Mouse (Mus musculus) ES-E14 (cell line): ENCODE measurements around the gene Rnd3. TPM values are rescaled to one million over a fixed set of nuclear protein-coding genes. Genes with fewer than 3 reads are reported as not detected.

Experiments
- DNase-seq: peaks from one replicate; pipeline ENCODE4 v3.0.0-alpha.2; 2013; ENCODE audit warnings: low read depth, low spot score
- H3K27ac ChIP-seq: 2 replicates; pipeline ENCODE4 v1.5.1; 2012; ENCODE audit warnings: low read depth, mild to moderate bottlenecking, low read length, moderate library complexity, mixed read lengths; ENCODE audit not compliant: poor library complexity, insufficient read depth, severe bottlenecking
- H3K36me3 ChIP-seq: 2 replicates; pipeline ENCODE4 v1.6.1; 2012; ENCODE audit warnings: mild to moderate bottlenecking, low read length, moderate library complexity, mixed read lengths; ENCODE audit not compliant: control insufficient read depth, poor library complexity, insufficient read depth, severe bottlenecking
- H3K4me1 ChIP-seq, 2 experiments: fragments of 150-350 bp in 1 of 2; sonication (generic) in 1 of 2; 2 replicates each; pipeline ENCODE4 v1.6.1; 2012; ENCODE audit warnings: low read length in 2 of 2, mild to moderate bottlenecking in 1 of 2, mixed read lengths in 1 of 2; ENCODE audit not compliant: control insufficient read depth in 2 of 2, insufficient read depth in 2 of 2, poor library complexity in 1 of 2
- H3K4me3 ChIP-seq, 2 experiments: fragments of 150-350 bp in 1 of 2; sonication (generic) in 1 of 2; 2 replicates each; pipeline ENCODE4 v1.5.1; 2012; ENCODE audit warnings: low read length in 2 of 2, low read depth in 1 of 2, mild to moderate bottlenecking in 1 of 2, mixed read lengths in 1 of 2; ENCODE audit not compliant: insufficient read depth in 1 of 2, poor library complexity in 1 of 2, severe bottlenecking in 1 of 2
- H3K9ac ChIP-seq: 2 replicates; pipeline ENCODE4 v1.6.1; 2012; ENCODE audit warnings: low read depth, mild to moderate bottlenecking, low read length, mixed read lengths; ENCODE audit not compliant: poor library complexity, insufficient read depth, severe bottlenecking
- H3K9me3 ChIP-seq: fragments of 150-350 bp; sonication (generic); 2 replicates; pipeline ENCODE4 v1.6.1; 2012; ENCODE audit warnings: low read depth, mild to moderate bottlenecking, low read length; ENCODE audit not compliant: control insufficient read depth, insufficient read depth
- CHD2 ChIP-seq: IDR thresholded peaks from 2 replicates; pipeline ENCODE4 v1.6.1; 2014; ENCODE audit warnings: mild to moderate bottlenecking, low read depth, low read length, inconsistent platforms
- HCFC1 ChIP-seq: IDR thresholded peaks from 2 replicates; pipeline ENCODE4 v1.6.1; 2012; ENCODE audit warnings: low read length, inconsistent platforms, borderline replicate concordance; ENCODE audit not compliant: insufficient read depth
- MAFK ChIP-seq: IDR thresholded peaks from 2 replicates; pipeline ENCODE4 v1.6.1; 2014; ENCODE audit warnings: mild to moderate bottlenecking, low read depth, low read length, inconsistent platforms; ENCODE audit not compliant: insufficient read depth
- ZC3H11A ChIP-seq: IDR thresholded peaks from 2 replicates; pipeline ENCODE4 v1.6.1; 2012; ENCODE audit warnings: low read depth, mild to moderate bottlenecking, inconsistent platforms, low read length, borderline replicate concordance
- ZNF384 ChIP-seq: IDR thresholded peaks from 2 replicates; pipeline ENCODE4 v1.6.1; 2012; ENCODE audit warnings: low read depth, low read length, inconsistent platforms
- in situ Hi-C, 2 experiments: fragments of 600-800 bp; cut with MboI; formaldehyde crosslinking; loops; one replicate each; pipeline ENCODE4 v1.15.1; 2025; ENCODE audit warnings: low sequenced_read_pairs in 2 of 2, inconsistent platforms in 1 of 2; ENCODE audit not compliant: unreplicated experiment in 2 of 2
- total RNA-seq: library from RNA; depleted of rRNA; stranded (reverse); fragments of 300-350 nt; gene quantifications from 2 replicates; pipeline ENCODE4 v1.2.3, GENCODE M21; 2012

Rnd3 gene
- total RNA-seq, 1 experiment: 28.8 TPM

GRCm38 (mm10) chr2:51087307-51088122 is 61.4 kb downstream of the Rnd3 start:
- Histone ChIP-seq H3K4me3 (no peak overlapping the region), H3K27ac (no peak overlapping the region), H3K9me3 (no peaks in the 10 kb centered on the region), H3K4me1 (peaks cover 6 to 16% of the 10 kb centered on the region in 2 experiments; a peak in 3 of 4 replicates), H3K36me3 (no peaks in the 10 kb centered on the region), H3K9ac (no peak overlapping the region)
- no peak for DNase-seq
- TF ChIP-seq MAFK: no peak
- no peak for TF ChIP-seq ZNF384
- no peak for TF ChIP-seq CHD2
- TF ChIP-seq ZC3H11A: no peak
- no peak for TF ChIP-seq HCFC1
- in situ Hi-C loops: no loop called here

DNA sequence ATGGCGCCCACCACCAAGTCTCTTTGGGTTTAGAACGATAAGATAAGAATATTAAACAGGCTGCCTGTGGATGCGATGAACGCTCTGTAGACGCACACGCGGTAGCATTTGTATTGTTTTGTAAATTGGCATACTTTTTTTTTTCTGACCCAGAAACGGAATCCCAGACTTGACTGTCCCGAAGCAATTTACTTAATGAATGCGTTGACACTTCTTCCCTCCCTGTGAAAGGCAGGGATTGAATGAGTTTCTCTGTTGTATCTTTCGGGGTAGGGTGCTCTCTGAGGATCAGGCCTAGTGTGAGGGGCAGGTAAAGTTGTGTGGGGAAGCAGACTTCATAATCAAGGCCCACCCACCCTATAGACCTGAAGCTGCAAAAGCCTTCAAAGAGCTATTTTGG is 63.8 kb downstream of the Rnd3 start:
- TF ChIP-seq CHD2 (no peak), HCFC1 (no peak), MAFK (no peak), ZC3H11A (no peak), ZNF384 (no peak; the same call in 1 of the 2 replicates)
- H3K36me3 ChIP-seq: no peaks in the 10 kb centered on the region
- H3K4me1 ChIP-seq: peaks cover 8 to 16% of the 10 kb centered on the region in 2 experiments; a peak in 3 of 4 replicates
- DNase-seq: no peak
- no peak overlapping the region for H3K27ac ChIP-seq
- no peaks in the 10 kb centered on the region for H3K9me3 ChIP-seq
- H3K4me3 ChIP-seq: no peak overlapping the region
- no peak overlapping the region for H3K9ac ChIP-seq
- in situ Hi-C loops: no loop called here

- Histone ChIP-seq H3K9ac (no peak overlapping the region), H3K4me1 (peaks cover 5 to 14% of the 10 kb centered on the region in 2 experiments; a peak in 2 of 4 replicates), H3K4me3 (no peak overlapping the region), H3K27ac (no peak overlapping the region), H3K9me3 (no peaks in the 10 kb centered on the region), H3K36me3 (no peaks in the 10 kb centered on the region)
- TF ChIP-seq ZNF384 (no peak), MAFK (no peak), CHD2 (no peak), ZC3H11A (no peak), HCFC1 (no peak)
- in situ Hi-C loops: no loop called here
- DNase-seq: no peak
These were observed 66.1 kb downstream of the Rnd3 start for GRCm38 (mm10) chr2:51082714-51083351.
